Mouse (Mus musculus): ENCODE data around the gene Spock1. TPM values are rescaled to one million over a fixed set of nuclear protein-coding genes. Genes with fewer than 3 reads are reported as not detected.

Spock1 gene
- polyA plus RNA-seq, 1 experiment from 2014 or later = 0.24 TPM

- H3K9ac ChIP-seq = no peak overlapping the region
- WGBS (ENCODE audit: insufficient replicate concordance) = 63% methylated on average over 5 of the region's 5 CpGs
These were observed 489.4 kb downstream of the Spock1 start for GRCm38 (mm10) chr13:57418781-57419180.

GRCm38 (mm10) chr13:57414716-57415115 lies 493.4 kb downstream of the Spock1 start:
- WGBS (ENCODE audit: insufficient replicate concordance) = 67% methylated on average over 1 of the region's 1 CpGs

More at GRCm38 (mm10) chr13:57418781-57419180, 489.4 kb downstream of the Spock1 start:
- Histone ChIP-seq H3K4me1 (replicated peaks) (no peaks in the 10 kb centered on the region), H3K36me3 (no peaks in the 10 kb centered on the region), H3K27me3 (no peaks in the 10 kb centered on the region), H3K27ac (no peak overlapping the region), H3K9me3 (replicated peaks) (no peaks in the 10 kb centered on the region), H3K4me3 (replicated peaks) (no peak overlapping the region), H3K4me2 (no peak overlapping the region)
- ATAC-seq (ENCODE audit: low read depth) (no peak), DNase-seq (no peak)

GRCm38 (mm10) chr13:57407666-57408065 lies 500.5 kb downstream of the Spock1 start:
- DNase-seq (no peak), ATAC-seq (ENCODE audit: low read depth) (no peak)
- no peak overlapping the region for H3K4me3 ChIP-seq (replicated peaks)
- no peak overlapping the region for H3K4me2 ChIP-seq
- H3K36me3 ChIP-seq = no peaks in the 10 kb centered on the region
- H3K4me1 ChIP-seq (replicated peaks) = no peaks in the 10 kb centered on the region
- no peaks in the 10 kb centered on the region for H3K27me3 ChIP-seq
- H3K27ac ChIP-seq = no peak overlapping the region
- H3K9ac ChIP-seq = no peak overlapping the region
- H3K9me3 ChIP-seq (replicated peaks) = no peaks in the 10 kb centered on the region
- 68% methylated on average over 4 of the region's 4 CpGs for WGBS (ENCODE audit: insufficient replicate concordance)

More at GRCm38 (mm10) chr13:57414716-57415115, 493.4 kb downstream of the Spock1 start:
- no peak for DNase-seq
- H3K36me3 ChIP-seq = no peaks in the 10 kb centered on the region
- no peak overlapping the region for H3K4me2 ChIP-seq
- no peak for ATAC-seq (ENCODE audit: low read depth)
- H3K4me3 ChIP-seq (replicated peaks) = no peak overlapping the region
- no peaks in the 10 kb centered on the region for H3K4me1 ChIP-seq (replicated peaks)
- H3K9ac ChIP-seq = no peak overlapping the region
- no peak overlapping the region for H3K27ac ChIP-seq
- no peaks in the 10 kb centered on the region for H3K27me3 ChIP-seq
- H3K9me3 ChIP-seq (replicated peaks) = no peaks in the 10 kb centered on the region

GRCm38 (mm10) chr13:57402386-57402785 lies 505.7 kb downstream of the Spock1 start:
- no peak overlapping the region for H3K27ac ChIP-seq
- H3K27me3 ChIP-seq = no peaks in the 10 kb centered on the region
- ATAC-seq (ENCODE audit: low read depth) (no peak), DNase-seq (no peak)
- no peak overlapping the region for H3K9ac ChIP-seq
- H3K9me3 ChIP-seq (replicated peaks) = no peaks in the 10 kb centered on the region
- H3K36me3 ChIP-seq = no peaks in the 10 kb centered on the region
- WGBS (ENCODE audit: insufficient replicate concordance) = 58% methylated on average over 7 of the region's 7 CpGs
- no peak overlapping the region for H3K4me3 ChIP-seq (replicated peaks)
- no peak overlapping the region for H3K4me2 ChIP-seq
- H3K4me1 ChIP-seq (replicated peaks) = no peaks in the 10 kb centered on the region

GRCm38 (mm10) chr13:57372141-57372700 lies 535.9 kb downstream of the Spock1 start:
- Histone ChIP-seq H3K4me1 (replicated peaks) (no peaks in the 10 kb centered on the region), H3K36me3 (no peaks in the 10 kb centered on the region), H3K9me3 (replicated peaks) (no peaks in the 10 kb centered on the region; the same call in 1 of the 2 replicates), H3K9ac (no peak overlapping the region), H3K27ac (no peak overlapping the region), H3K4me2 (no peak overlapping the region), H3K27me3 (no peaks in the 10 kb centered on the region), H3K4me3 (replicated peaks) (no peak overlapping the region)
- ATAC-seq (ENCODE audit: low read depth) (no peak), DNase-seq (no peak)
- WGBS (ENCODE audit: insufficient replicate concordance) = 73% methylated on average over 14 of the region's 14 CpGs

Other genes starting within 250 kb of the Spock1 start
- 0.79 and 0.91 TPM in 2 replicates for gene Klhl3, start 205.3 kb upstream of the Spock1 start, polyA plus RNA-seq (2015; fragmentation: Nextera tagmentation; extraction: Ambion mirVana)
- 12.5 and 15.3 TPM in 2 replicates for gene Hnrnpa0, start 220.2 kb upstream of the Spock1 start, polyA plus RNA-seq (2015; fragmentation: Nextera tagmentation; extraction: Ambion mirVana)
- 21.8 and 26.3 TPM in 2 replicates for gene Idnk, start 249.3 kb upstream of the Spock1 start, polyA plus RNA-seq (2015; fragmentation: Nextera tagmentation; extraction: Ambion mirVana)

Measured in liver, embryonic 13.5 days (tissue).